Mouse (Mus musculus): ENCODE measurements around the gene Cd81.

Cd81 gene

GRCm38 (mm10) chr7:143021356-143022164 is 31.0 kb upstream of the Cd81 start:
- no peak for DNase-seq

DNA sequence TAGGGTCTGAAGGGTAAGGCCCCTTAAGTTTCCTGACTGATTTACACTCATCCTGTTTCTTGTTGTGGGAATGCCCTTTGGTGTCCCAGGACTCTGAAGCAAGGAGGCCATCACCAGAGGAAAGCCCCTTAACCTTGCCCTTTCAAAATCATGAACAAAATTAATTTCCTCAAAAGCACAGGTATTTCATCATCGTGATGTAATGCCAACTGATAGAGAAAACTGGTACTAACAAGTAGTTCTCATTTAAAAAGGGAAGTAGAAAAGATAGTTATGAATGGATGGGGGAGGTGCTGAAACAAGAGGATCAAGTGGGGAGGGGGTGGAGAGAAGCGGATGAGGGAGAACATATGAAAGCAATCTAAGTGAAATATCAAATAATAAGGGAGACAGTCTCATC is 29.0 kb upstream of the Cd81 start:
- no peak for DNase-seq

- no peak for DNase-seq
Observed at GRCm38 (mm10) chr7:143024293-143024692, 28.2 kb upstream of the Cd81 start.

GRCm38 (mm10) chr7:143025496-143025895 is 27.0 kb upstream of the Cd81 start:
- no peak for DNase-seq

GRCm38 (mm10) chr7:143027196-143027595 is 25.3 kb upstream of the Cd81 start:
- DNase-seq: no peak

DNA sequence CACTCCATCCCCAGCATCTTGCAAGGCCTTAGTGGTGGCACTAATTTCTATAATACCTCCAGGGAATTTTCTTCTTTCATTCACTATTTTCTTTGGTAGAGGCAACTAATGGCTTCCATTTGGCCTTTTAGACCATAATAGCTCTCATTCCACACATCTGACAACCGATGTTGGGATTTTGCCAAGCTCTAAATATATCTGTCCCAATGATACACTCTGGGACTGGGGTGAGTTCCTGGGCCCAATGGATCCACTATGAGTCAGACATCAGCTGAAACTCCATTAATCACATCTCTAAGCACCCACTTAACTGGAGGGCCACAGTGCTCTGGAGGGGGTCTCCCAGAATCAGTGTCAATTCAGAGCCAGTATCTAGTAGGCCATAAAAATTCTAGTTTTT is 20.7 kb upstream of the Cd81 start:
- no peak for DNase-seq

DNA sequence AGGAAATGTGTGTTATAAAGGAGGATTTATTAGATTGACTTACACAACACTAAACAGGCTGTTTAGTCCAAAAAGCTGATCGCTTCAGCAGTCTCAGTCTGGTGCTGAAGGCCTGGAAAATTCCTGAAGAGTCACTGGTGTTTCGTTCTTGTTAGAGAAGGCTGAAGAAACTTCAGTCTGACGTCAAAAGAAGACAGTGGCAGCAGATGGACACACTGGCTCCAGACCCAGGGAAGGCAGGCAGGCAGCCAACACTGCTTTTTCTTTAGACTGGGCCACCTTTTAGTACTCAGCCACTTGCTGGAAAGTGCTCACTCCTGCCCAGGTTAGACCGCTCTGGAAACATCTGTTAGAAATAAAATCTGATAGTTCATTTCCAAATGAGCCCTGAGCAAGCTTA is 19.0 kb upstream of the Cd81 start:
- no peak for DNase-seq

DNA sequence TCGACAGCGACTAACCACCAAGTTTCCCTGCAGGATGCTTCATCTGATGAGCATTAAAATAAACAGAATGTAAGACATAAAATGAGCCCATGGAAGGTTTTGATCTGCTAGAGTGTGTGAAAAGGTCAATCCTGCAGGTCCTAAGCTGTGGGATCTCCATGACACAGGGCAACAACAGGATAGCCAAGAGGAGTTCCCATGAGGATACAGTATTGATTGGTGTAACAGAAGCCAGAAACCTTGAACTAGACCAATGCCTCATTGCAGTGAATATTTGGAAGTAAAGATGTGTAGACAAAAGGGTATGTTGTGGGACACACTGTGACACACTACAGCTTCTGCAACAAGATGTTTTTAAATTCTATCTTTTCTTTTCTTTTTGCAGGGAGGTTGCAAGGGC is 18.4 kb upstream of the Cd81 start:
- no peak for DNase-seq

DNA sequence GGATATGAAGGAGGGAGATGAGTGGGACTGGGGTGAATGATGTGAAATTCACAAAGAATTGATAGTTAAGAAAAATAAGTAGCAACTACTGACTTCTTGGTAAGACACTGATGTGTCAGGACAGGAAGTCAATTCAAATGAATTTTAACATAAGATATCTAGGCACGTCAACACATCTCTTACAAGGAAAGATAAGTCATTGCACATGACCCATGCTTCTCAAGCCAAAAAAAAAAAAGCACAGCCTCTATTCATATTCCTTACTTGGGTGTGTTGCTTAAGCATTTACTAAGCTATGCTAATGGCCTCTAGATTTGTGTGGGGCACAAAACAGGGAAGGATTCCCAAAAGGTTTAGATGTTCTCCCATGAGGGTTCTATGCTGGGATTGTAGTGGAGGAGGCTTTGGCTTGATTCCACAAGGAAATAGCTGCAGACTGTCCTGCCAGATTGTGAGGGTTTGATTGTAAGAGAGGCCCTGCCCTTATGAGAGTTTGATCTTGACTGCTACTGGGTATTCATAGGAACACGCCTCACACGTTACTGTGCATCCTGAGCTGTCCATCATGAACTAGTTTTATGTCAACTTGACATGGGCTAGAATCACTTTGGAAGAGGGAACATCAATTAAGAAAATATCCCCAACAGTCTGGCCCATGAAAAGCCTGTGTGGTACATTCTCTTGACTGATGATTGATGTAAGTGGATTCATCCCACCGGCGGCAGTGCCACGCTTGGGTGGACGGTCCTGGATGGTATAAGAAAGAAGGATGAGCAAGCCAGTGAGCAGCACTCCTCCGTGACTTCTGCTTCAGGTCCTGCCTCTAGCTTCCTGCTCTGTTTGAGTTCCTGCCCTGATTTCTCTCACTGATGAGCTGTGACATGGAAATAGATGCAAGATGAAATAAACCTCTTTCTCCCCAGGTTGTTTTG is 17.8 kb upstream of the Cd81 start:
- DNase-seq: no peak

GRCm38 (mm10) chr7:143036787-143037186 is 15.8 kb upstream of the Cd81 start:
- DNase-seq: no peak

- no peak for DNase-seq
Observed at GRCm38 (mm10) chr7:143037306-143037705, 15.2 kb upstream of the Cd81 start.

- no peak for DNase-seq
Observed at GRCm38 (mm10) chr7:143038174-143038931, 14.2 kb upstream of the Cd81 start.

GRCm38 (mm10) chr7:143040561-143040960 is 12.0 kb upstream of the Cd81 start:
- DNase-seq: no peak

GRCm38 (mm10) chr7:143041138-143041822 is 11.3 kb upstream of the Cd81 start:
- no peak for DNase-seq

GRCm38 (mm10) chr7:143042089-143042488 is 10.4 kb upstream of the Cd81 start:
- peak; percentile 81 to 89 for DNase-seq

DNA sequence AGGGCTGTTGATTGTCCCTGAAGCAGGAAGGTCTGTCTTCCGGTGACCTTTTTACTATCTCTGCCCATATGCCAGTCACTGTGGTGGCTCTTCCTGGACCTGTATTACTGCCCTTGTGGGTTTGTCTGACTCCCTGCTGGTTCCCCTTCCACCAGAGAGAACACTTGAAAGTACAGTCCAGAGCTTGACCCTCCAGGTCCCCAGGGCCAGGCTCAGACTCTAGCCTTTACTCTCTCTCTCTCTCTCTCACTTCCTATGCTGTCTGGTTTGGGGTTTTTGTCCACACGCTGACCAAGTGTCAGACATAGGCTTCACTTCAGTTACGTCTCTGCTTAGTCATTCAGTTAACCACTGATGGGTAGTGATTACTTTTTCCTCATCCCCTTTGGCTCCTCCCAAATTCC is 9.6 kb upstream of the Cd81 start:
- DNase-seq: no peak

DNA sequence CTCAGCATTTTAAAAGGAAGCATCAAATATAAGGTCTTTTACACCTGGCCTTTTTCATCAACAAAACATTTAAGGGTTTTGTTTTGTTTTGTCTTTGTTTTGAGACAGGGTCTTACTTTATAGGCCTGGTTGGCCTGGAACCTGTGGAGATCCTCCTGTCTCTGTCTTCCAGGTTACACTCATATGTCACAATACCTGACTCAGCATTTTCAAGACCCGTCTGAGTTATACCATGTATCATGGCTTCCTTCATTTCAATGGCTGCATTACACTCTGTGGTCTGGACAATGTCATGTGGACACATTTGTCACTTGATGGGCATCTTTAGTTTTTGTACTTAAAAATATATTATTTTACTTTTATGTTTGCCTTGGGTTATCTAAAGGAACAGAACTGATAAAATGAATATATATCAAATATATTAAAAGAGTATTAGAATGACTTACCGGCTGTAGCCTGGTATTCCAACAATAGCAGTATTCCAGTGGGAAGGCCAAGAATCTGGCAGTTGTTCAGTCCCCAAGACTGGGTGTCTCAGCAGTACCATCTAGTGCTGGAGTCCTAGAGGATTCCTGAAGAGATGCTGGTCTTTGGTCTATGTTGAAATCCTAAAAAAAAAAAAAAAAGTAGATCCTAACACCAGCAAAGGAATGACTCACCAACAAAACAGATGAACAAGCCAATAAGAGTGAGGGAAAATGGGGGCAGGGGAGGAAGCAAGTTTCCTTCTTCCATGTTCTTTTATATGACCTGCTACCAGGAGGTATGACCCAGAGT is 8.3 kb upstream of the Cd81 start:
- DNase-seq: no peak

- DNase-seq: no peak
Observed at GRCm38 (mm10) chr7:143044826-143045206, 7.7 kb upstream of the Cd81 start.

DNA sequence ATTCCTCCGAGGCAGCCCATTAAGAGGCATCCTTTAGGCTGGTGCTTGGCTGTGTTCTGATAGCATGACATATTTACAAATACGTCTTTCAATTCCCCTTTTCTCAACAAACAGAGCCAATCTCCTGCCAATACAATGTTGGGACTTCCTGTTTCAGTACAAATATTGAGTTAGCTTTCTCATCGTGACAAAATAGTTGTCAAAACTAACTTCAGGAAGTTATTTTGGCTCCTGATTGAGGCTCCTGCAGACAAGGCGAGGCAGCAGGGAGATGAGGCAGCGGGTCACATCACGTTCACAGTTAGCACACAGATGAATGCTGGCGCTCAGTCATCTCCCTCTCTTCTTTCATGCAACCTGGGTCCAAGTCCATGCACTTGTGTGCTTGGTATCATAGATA is 6.2 kb upstream of the Cd81 start:
- DNase-seq: no peak

DNA sequence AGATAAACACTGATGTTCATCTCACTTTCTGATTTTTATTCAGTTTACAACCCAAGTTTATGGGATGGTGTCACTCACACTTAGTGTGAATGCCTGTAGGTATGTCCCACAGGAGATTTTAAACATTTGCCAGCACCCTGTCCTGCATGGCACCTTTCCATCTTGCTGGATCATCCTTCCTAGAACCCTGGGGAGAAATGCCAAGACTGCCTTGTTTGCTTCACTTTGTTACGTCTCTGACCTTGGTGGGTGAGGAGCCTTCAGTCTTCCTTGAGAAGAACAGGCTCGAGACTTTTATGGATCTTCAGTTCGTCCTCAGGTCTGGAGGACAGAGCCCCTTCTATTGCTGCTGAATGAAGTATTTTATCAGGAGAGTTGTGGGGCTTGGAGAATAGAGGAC is 3.2 kb upstream of the Cd81 start:
- no peak for DNase-seq

GRCm38 (mm10) chr7:143049841-143050816 is 2.4 kb upstream of the Cd81 start:
- peak; percentile 78 to 86 for DNase-seq

Data from kidney, adult 8-10 months (tissue).